Mouse (Mus musculus) CD4-positive, CD25-positive, alpha-beta regulatory T cell, adult 4 months (primary cell): ENCODE data around the gene Rps17. TPM values are rescaled to one million over a fixed set of nuclear protein-coding genes. Genes with fewer than 3 reads are reported as not detected.

ENCODE experiments used
- ATAC-seq: one replicate; pipeline ENCODE4 v1.8.0; 2017
- polyA plus RNA-seq, 2 experiments: library from polyadenylated mRNA; unstranded; fragments of 100-300 nt; shearing (Covaris generic); gene quantifications; one replicate each; pipeline ENCODE4 v1.2.1; 2017

Rps17 gene
- polyA plus RNA-seq, 2 experiments from 2014 or later = 1,101 to 1,535 TPM

DNA sequence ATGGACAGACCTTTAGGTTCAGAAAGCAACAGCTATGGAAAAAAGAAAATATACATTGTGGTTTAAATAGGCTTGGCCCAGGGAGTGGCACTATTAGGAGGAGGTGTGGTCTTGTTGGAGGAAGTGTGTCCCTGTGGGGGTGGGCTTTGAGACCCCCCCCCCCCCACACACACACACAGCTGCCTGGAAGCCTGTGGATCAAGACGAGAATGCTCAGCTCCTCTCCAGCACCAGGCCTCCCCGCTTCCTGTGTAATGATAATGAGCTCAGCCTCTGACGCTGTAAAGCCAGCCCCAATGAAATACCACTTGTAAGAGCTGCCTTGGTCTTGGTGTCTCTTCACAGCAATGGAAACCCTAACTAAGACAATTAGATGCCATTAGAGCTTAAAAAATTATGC is 14.3 kb downstream of the Rps17 start:
- no peak for ATAC-seq

DNA sequence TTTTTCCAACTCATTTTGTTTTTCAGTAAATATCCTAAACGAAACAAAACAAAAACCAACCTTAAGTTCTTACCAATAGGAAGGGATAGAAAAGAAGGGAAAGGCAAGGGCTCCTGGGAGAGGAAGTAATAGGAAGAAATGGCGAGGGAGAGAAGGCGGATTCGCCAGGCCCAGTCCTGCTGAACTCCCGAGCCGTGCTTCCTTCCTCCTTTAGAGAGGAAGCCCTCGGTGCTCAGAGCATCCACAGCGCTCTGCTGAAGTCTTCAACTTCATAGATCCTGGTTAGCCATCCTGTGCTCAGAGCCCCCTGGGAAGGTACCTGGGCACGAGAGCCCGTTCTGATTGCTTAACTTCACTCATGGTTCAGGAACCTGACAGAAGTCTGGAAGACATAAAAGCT is 17.4 kb downstream of the Rps17 start:
- ATAC-seq = no peak

DNA sequence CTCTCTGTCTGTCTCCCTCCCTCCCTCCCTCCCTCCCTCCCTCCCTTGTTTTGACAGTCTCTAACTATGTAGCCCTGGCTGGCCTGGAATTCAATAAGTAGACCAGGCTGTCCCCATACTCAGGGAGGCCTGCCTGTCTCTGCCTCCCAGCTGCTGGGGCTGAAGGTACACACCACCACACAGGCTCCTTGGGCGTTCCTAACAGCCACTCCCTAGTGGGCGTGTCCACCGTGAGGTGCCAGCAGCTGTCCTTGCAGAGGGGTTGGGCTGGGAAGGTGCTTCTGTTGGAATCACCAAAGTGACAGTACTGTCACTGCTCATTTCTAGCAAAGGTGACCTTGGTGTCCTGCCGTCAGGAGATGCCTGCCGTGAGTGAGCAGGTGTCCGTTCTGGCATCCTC is 18.2 kb downstream of the Rps17 start:
- no peak for ATAC-seq

DNA sequence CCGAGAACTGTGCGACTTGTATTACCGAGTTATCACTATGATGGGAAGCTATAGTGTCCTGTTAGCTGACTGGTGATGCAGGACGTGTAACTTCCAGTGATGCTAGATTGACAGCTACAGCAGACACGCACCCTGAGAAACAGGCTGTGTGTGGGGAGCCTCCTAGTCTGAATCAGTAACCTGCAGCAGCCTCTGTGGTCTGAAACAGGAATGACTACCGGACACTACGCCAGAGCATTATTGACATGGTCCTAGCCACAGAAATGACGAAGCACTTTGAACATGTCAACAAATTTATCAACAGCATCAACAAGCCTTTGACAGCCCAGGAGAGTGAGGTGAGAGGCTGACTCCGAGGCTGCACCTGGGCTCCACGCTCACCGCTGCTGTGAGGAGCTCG is 19.0 kb downstream of the Rps17 start:
- no peak for ATAC-seq

DNA sequence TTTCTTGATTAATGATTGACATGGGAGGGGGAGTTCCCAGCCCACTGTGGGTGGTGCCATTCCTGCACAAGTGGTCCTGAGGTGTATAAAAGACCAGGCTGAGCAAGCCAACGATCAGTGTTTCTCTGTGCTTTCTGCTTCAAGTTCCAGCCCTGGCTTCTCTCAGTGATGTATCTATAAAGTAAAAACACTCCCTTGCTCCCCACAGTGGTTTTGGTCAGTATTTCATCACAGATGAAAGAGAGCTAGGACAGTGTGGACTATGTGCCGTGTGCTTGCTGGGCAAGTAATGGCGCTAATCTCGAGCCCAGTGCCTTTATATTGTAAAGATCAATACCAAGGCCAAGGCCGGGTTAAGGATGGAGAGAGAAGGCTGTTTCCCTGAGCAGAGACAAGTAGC is 23.3 kb downstream of the Rps17 start:
- no peak for ATAC-seq

DNA sequence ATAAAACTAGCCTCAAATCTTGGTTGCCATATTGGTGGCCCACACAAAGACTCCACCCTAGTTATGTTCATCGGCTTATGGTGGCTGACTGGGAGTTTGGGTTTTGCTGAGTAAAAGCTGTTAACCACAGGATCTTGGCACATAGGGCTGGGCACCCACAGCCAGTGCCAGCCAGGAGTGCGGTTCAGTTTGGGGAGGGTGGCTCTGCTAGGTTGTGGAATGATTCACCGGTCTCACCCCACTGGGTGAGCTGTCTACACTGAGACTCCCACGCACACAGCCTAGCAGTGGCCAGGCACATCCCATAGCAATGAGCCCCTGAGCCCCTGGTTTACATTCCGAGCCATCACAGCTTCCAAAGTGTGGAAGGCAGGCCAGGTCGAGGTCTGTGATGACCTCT is 25.3 kb downstream of the Rps17 start:
- no peak for ATAC-seq

DNA sequence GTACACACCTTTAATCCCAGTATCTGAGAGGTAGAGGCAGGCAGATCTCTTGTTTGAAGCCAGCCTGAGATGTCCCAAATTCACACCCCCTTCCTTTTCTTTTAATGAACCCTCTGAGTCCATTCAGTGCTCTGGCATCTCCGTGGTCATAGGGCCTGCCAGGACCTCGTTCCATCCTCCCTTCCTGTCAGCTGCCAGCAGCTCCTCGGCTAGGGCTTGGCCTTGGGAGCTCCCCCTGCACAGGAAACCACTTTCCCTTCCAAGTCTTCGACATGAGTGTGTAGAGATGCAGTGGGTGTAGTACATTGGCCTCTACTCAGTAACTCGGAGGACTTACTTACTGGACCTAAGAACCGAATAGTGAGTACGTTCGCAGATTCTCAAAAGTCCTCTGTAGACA is 29.5 kb downstream of the Rps17 start:
- no peak for ATAC-seq

DNA sequence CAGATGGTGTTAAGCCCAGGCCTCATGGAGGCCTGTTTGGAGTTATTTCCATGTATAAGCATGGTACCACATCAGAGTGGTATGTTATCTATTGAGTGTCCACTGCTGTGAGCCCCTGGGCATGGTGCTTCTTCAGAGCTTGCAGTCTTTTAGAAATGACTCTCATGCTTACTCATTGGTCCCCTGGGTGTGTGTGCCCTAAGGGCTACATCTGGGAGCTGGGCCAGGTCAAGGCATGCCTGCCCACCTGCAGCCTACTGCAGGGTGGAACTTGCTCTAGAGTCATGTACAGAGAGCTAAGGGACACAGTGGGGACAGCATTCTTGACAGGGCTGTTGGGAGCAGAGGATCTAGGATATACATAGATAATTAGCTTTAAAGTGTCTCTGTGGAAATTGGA is 33.5 kb downstream of the Rps17 start:
- no peak for ATAC-seq

DNA sequence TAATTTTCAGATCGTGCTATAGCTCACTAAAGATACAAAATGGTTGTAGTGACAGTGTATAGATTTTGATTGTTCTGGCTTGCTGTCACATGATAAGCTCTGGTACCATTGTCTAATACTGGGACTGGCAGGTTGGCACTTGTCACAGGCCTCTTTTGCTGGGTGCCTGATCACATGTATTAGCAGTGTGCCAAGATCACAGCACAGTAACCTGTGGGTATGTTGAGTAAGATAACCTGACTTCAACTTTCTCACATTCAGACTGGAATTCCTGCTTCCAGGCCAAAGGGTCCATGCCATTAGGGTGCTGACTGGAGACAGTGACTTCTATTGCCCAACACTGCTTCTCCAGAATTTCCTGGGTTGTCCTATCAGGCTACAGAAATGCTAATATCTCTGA is 33.9 kb downstream of the Rps17 start:
- no peak for ATAC-seq

DNA sequence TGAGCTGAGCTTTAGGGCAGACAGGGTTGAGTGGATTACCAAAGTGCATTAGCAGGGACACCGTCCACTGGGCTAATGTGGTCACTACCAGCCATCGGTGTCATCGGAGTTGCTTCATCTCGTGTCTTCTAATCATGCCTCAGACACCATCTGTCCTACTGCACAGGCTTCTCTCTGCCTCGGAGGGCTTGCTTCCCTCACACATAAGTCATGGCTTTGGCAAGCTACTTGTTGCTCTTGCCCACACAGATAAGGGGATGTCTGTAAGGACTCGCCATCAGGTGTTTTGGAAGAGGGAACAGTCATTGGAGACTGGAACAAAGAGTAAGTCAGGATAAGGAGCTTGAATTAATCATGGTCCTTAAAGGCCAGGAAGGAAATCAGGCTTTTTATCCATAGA is 35.8 kb downstream of the Rps17 start:
- ATAC-seq = no peak

DNA sequence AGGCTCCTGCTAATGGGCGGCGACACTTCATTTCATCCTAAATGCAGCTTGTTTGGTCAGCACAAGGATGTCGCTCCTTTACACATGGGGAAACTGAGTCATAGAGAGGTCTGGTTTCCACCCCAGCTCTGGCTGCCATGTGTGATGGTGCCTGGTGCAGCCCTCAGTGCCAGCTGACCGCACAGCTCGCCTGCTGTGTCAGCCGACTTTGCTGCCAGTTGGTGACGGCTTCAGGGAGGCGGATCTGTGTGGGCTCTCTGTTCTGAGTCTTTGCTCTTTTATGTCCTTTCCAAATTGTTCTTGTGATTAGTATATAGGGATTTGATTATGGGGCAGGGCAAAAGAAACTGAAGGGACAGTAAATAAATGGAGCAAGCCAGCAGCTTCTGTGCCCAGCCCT is 37.3 kb downstream of the Rps17 start:
- no peak for ATAC-seq

DNA sequence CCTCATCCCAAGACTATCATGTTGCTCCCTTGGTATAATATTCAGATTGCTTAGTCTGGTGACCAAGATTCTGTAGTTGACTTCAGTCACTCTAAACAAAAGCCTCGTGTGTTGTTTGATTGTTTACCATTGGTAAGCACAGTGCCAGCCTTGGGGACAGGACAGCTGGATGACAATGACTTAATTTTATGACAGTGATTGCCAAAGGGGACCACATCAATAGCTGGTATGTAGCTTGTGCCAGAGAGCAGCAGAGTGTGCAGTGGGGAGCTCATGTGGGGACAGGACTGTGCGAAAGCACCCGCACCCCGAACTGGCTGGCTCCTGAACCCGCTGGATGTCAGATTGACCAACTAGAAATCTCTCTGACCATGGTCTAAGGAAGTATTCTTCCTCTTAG is 40.4 kb downstream of the Rps17 start:
- ATAC-seq = no peak

DNA sequence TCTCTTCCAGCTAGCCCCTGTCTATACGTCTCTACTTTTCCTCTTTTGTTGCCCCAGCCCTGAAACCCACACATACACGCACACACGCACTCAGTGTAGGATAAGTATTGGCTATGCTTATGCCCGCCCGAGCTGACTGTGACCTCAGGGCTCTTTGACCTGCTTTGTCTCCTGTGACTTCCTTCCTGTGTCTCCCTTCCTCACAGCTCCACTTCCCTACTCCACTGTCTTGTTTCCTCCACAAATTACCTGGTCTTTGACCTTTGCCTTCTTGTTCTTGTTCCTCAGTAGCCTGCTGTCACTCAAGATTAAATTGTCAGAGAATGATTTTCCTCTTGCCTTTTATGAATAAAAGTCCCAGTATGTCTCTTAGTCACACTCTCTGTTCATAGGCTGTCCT is 41.0 kb downstream of the Rps17 start:
- no peak for ATAC-seq

DNA sequence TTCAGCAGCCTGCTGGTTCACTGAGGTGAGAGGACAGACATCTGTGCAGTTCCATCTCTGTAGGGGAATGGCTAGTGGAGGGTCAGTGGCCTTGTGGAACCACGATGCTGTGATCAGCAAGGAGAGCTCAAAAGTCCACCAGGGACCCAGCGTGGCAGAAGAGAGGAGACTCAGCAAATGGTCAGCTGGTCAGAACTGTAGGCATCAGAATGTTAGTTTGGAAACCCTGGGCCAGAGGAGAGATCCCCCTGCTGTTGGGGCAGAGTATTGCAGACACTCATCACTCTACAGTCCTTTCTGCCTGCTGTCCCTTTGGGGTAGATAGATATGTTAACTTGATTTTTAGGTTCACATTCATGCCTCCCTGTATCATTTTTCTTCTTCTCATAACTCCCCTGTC is 41.4 kb downstream of the Rps17 start:
- ATAC-seq = no peak

DNA sequence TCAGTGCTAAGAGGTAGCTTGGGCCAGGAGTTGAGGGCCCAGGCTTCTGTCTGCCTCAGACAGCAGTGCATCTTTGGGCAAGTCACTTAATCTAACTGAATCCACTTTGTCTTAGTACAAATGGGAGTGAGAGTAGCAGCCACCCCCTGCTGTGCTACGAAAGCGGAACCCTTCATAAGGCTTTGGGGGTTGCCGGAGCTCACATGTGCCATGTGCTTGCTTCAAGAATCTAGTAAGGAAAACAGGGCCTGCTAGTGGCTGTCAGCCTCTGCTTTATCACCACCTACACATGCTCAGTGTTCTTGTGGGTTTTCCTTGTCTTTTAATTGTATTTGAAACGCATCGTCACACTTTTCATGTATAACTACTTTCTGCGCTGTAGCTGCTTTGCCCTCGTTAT is 43.7 kb downstream of the Rps17 start:
- ATAC-seq = no peak

DNA sequence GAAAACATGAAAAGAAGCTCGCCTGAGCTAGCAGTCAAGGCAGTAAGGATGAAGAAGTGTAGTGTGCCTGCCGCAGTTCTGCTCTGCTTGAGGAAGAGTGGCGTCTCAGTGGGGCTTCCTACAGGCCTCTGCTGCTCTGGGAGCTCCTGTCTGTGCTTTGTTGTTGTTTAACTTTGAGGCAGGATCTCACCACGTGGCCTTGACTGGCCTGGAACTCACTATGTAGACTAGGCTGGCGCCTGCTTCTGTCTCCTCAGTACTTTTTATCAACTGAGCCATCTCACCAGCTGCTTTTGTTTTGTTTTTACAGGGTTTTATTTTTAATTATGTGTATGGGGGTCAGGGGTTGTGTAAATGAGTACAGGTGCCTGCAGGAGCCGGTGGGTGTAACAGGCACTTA is 46.8 kb downstream of the Rps17 start:
- no peak for ATAC-seq

DNA sequence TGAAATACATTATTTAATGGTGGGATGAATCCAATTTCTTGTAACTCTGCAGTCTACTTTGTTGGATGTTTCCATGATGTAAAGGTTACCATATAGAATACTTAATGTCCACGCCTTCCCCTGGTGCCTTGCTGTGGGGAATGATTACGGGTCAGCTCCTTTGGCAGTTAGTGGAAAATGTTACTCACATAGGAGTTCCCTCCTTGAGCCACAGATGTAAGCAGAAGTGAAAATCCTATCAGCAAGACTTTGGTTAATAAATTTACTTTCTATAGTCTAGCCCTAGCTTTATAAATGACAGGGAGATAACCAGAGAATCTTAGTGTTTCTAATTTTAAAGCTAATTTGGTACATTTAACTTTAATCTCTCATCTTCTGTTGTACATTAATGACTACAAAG is 49.9 kb downstream of the Rps17 start:
- ATAC-seq = no peak

Other genes starting within 250 kb of the Rps17 start
- gene Slc28a1, start 230.5 kb downstream of the Rps17 start, polyA plus RNA-seq = not detected
- 1 to 10 TPM; 1.9 to 2.4 TPM for gene Pde8a, start 131.7 kb downstream of the Rps17 start, polyA plus RNA-seq
- under 1 TPM in 1 of 2 experiments, not detected in 1; 0.15 TPM for gene Cpeb1, start 110.2 kb upstream of the Rps17 start, polyA plus RNA-seq
- not detected for gene Ap3b2, start 148.7 kb upstream of the Rps17 start, polyA plus RNA-seq
- gene BC048679, start 153.0 kb upstream of the Rps17 start, polyA plus RNA-seq = not detected
- 1 to 10 TPM; 5.3 to 6.4 TPM for gene Fsd2, start 221.7 kb upstream of the Rps17 start, polyA plus RNA-seq
- gene Whamm, start 226.0 kb upstream of the Rps17 start, polyA plus RNA-seq = 1 to 10 TPM; 3.1 to 5.5 TPM